In the genomic region with DNA sequence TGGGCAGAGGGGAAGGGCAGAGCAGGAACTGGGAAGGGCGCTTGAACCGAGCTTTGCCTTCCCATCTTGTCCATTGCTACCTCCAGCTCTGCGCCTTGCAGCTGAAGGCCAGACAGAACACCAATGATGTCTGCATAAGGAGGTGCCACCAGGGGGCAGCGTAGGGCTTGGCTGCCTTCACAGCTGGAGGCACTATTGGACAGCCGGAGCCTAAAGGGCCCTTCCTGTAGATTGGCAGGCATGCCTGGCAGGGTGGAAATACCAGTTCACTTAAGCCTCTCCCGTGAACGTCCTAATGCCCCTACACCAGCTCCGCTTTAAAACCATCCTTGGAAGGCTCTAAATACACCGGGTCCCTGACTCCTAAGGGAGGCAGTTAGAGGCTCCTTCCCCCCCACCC, we compare ENCODE assay signal across 1 mouse cellular context.
A peak's percentile ranks its signal among the peaks of the same experiment; 100 is the strongest.
TF ChIP-seq lines count a peak whose summit lies in the region.

No protein-coding gene starts in this region.

TF ChIP-seq in CH12.LX, 34 proteins besides CTCF, POLR2A, EP300 and RAD21:
- TF ChIP-seq MXI1 (IDR thresholded peaks at IDR 0.05; ENCODE audit: low read depth, low read length) (peak; percentile 66), ELF1 (IDR thresholded peaks at IDR 0.05; ENCODE audit: low read depth, low read length) (peak; percentile 56; the same call in 1 of the 2 replicates), RCOR1 (conservative IDR thresholded peaks at IDR 0.05; ENCODE audit: low read depth, low read length) (no peak), UBTF (IDR thresholded peaks at IDR 0.05; ENCODE audit: low read depth, low read length) (no peak), SMC3 (IDR thresholded peaks at IDR 0.05; ENCODE audit: low read depth, low read length) (peak; percentile 97), HCFC1 (IDR thresholded peaks at IDR 0.05; ENCODE audit: low read depth, low read length) (peak; percentile 58), KAT2A (IDR thresholded peaks at IDR 0.05; ENCODE audit: insufficient replicate concordance, low read length) (no peak), CHD2 (IDR thresholded peaks at IDR 0.05; ENCODE audit: low read length) (0 out of 2 replicates have a peak, but pooled peaks have one; percentile 9), ZC3H11A (IDR thresholded peaks at IDR 0.05; ENCODE audit: low read depth, low read length) (peak; percentile 48), NELFE (IDR thresholded peaks at IDR 0.05; ENCODE audit: low read depth, low read length) (peak; percentile 29; the same call in 1 of the 2 replicates), TCF12 (IDR thresholded peaks at IDR 0.05; ENCODE audit: low read depth, low read length) (peak; percentile 50; the same call in 1 of the 2 replicates), USF1 (IDR thresholded peaks at IDR 0.05; ENCODE audit: low read depth, low read length) (no peak), BHLHE40 (IDR thresholded peaks at IDR 0.05; ENCODE audit: low read depth, low read length) (0 out of 2 replicates have a peak, but pooled peaks have one; percentile 27), USF2 (conservative IDR thresholded peaks at IDR 0.05; ENCODE audit: low read depth, low read length) (no peak), POLR2AphosphoS2 (IDR thresholded peaks at IDR 0.05; ENCODE audit: low read depth, low read length) (no peak), ZMIZ1 (IDR thresholded peaks at IDR 0.05; ENCODE audit: low read depth, low read length) (no peak), MAZ (IDR thresholded peaks at IDR 0.05; ENCODE audit: low read depth, low read length) (peak; percentile 73; the same call in 1 of the 2 replicates), JUND (conservative IDR thresholded peaks at IDR 0.05; ENCODE audit: low read depth, low read length) (no peak), ZKSCAN1 (IDR thresholded peaks at IDR 0.05; ENCODE audit: borderline replicate concordance, low read depth, low read length) (no peak), E2F4 (IDR thresholded peaks at IDR 0.05; ENCODE audit: insufficient replicate concordance, low read depth, low read length) (no peak), ETS1 (conservative IDR thresholded peaks at IDR 0.05; ENCODE audit: low read depth, low read length) (0 out of 2 replicates have a peak, but pooled peaks have one; percentile 28), NRF1 (IDR thresholded peaks at IDR 0.05; ENCODE audit: low read depth, low read length) (peak; percentile 33; the same call in 1 of the 2 replicates), SIN3A (IDR thresholded peaks at IDR 0.05; ENCODE audit: low read length) (peak; percentile 82), IRF4 (IDR thresholded peaks at IDR 0.05; ENCODE audit: low read depth, low read length) (no peak; the same call in 1 of the 2 replicates), MAFK (IDR thresholded peaks at IDR 0.05; ENCODE audit: insufficient replicate concordance, low read length) (no peak), MEF2A (IDR thresholded peaks at IDR 0.05; ENCODE audit: borderline replicate concordance, low read depth, low read length) (no peak; the same call in 1 of the 2 replicates), CHD1 (IDR thresholded peaks at IDR 0.05; ENCODE audit: low read depth, low read length) (no peak), PAX5 (IDR thresholded peaks at IDR 0.05; ENCODE audit: low read length) (no peak), GABPA (IDR thresholded peaks at IDR 0.05; ENCODE audit: insufficient replicate concordance, low read depth, low read length) (no peak), TBP (conservative IDR thresholded peaks at IDR 0.05; ENCODE audit: low read depth, low read length) (no peak), MYC (IDR thresholded peaks at IDR 0.05; ENCODE audit: low read depth, low read length) (0 out of 2 replicates have a peak, but pooled peaks have one; percentile 35), MAX (IDR thresholded peaks at IDR 0.05; ENCODE audit: low read length) (peak; percentile 40; the same call in 1 of the 2 replicates), JUN (IDR thresholded peaks at IDR 0.05; ENCODE audit: insufficient read depth, low read depth, low read length) (no peak), ZNF384 (IDR thresholded peaks at IDR 0.05; ENCODE audit: low read depth, low read length) (no peak)
